Mouse (Mus musculus) liver, adult 2 months (tissue): ENCODE data around the gene Jund. TPM values are rescaled to one million over a fixed set of nuclear protein-coding genes. Genes with fewer than 3 reads are reported as not detected.
A peak's percentile ranks its signal among the peaks of the same experiment; 100 is the strongest.

Source experiments
- DNase-seq: peaks from one replicate; pipeline ENCODE4 v3.0.0-alpha.2; 2011; ENCODE audit warnings: low read depth, low spot score; ENCODE audit errors: extremely low read depth
- H3K27ac ChIP-seq: fragments of 200-500 bp; replicated peaks from 2 replicates; pipeline ENCODE4 v1.5.1; 2012; ENCODE audit warnings: low read depth, mild to moderate bottlenecking, control low read depth, inconsistent platforms, low read length; ENCODE audit not compliant: insufficient read depth
- H3K27me3 ChIP-seq: fragments of 200-500 bp; 2 replicates; pipeline ENCODE4 v1.6.1; 2012; ENCODE audit warnings: mild to moderate bottlenecking, moderate library complexity, low read length, inconsistent platforms; ENCODE audit not compliant: control insufficient read depth, insufficient read depth
- H3K36me3 ChIP-seq: fragments of 200-500 bp; 2 replicates; pipeline ENCODE4 v1.6.1; 2012; ENCODE audit warnings: low read length, inconsistent platforms; ENCODE audit not compliant: control insufficient read depth, insufficient read depth
- H3K4me1 ChIP-seq: fragments of 200-500 bp; 2 replicates; pipeline ENCODE4 v1.6.1; 2011; ENCODE audit warnings: low read length; ENCODE audit not compliant: control insufficient read depth, insufficient read depth
- H3K4me3 ChIP-seq: fragments of 200-500 bp; 2 replicates; pipeline ENCODE4 v1.5.1; 2011; ENCODE audit warnings: low read depth, mild to moderate bottlenecking, control low read depth, low read length, moderate library complexity; ENCODE audit not compliant: insufficient read depth
- H3K79me2 ChIP-seq: fragments of 200-500 bp; 2 replicates; pipeline ENCODE4 v1.6.1; 2012; ENCODE audit warnings: inconsistent platforms, mild to moderate bottlenecking, low read length, moderate library complexity; ENCODE audit not compliant: control insufficient read depth, insufficient read depth
- H3K9ac ChIP-seq: fragments of 200-500 bp; 2 replicates; pipeline ENCODE4 v1.6.1; 2012; ENCODE audit warnings: low read depth, mild to moderate bottlenecking, control low read depth, inconsistent platforms, low read length
- CTCF ChIP-seq: fragments of 200-500 bp; IDR thresholded peaks from 2 replicates; pipeline ENCODE4 v1.5.1; 2011; ENCODE audit warnings: low read depth, low read length, control low read depth
- POLR2A ChIP-seq: fragments of 200-500 bp; IDR thresholded peaks from 2 replicates; pipeline ENCODE4 v1.6.1; 2011; ENCODE audit warnings: low read length, control low read depth; ENCODE audit not compliant: insufficient read depth; ENCODE audit errors: extremely low read depth
- WGBS: fragments of 180-500 bp; shearing (Covaris S2); methylation state at CpG from one replicate; pipeline ENCODE4 v1.1.7; 2018; 5-methylcytosine and 5-hydroxymethylcytosine counted together
- polyA plus RNA-seq: library from polyadenylated mRNA; depleted of rRNA; stranded (reverse); fragments of >200 nt; gene quantifications from 2 replicates; pipeline ENCODE4 v1.2.3, GENCODE M21; 2012
- total RNA-seq: library from RNA; depleted of rRNA; stranded (reverse); fragments of >200 nt; gene quantifications from 2 replicates; pipeline ENCODE4 v1.2.3, GENCODE M21; 2014

The Jund gene
- total and polyA plus RNA-seq, 2 experiments: 26.6 to 120 TPM

DNA sequence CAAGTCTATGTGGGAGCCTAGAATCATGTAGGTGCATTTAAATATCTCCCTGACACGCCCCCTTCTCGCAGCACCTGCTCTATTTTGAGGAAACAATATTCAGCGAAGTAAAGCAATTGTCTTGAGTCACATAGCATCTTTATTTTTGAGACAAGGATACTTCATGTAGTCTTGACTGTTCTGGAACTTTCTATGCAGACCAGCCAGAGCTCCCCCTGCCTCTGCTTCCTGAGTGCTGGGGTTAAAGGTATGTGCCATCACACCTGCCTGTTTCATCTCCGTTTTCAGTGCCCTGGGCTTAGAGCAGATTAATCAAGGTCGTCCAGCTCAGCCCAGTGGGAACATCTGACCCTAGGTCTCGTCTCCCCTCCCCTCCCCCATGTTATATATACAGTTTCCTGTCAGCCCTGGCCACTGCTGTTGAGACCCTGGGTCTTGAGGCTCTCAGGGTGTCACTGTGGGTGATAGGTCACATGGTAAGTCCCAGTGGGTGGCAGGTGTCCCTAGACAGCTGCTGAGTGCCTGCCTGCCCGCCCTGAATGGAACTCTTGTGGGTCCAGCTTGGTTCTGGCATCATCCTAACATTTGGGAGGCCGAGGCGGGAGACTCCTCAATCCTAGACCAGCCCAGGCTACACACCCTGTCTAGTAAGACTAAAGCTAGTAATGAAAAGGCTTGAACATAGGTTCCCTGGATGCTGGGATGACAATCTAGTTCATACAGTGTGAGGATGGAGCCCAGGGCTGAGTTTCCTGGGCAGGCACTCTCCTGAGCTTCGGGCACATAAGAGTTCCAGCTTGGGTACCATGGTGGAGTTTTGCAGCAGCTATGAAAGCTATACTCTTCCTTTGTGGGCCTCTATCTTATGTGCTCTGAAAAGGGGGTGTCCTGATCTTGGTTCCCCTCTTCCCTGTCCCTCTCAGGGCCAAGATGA, 2.6 kb downstream of the Jund start:
- TF ChIP-seq POLR2A (no peak), CTCF (no peak)
- no peak overlapping the region for H3K9ac ChIP-seq
- H3K4me1 ChIP-seq: peaks cover 14% of the 10 kb centered on the region
- H3K27ac ChIP-seq: peak overlapping the region; percentile 34
- no peaks in the 10 kb centered on the region for H3K36me3 ChIP-seq
- no peak for DNase-seq
- 59% methylated on average over 10 of the region's 10 CpGs for WGBS
- H3K4me3 ChIP-seq: no peak overlapping the region
- H3K27me3 ChIP-seq: no peaks in the 10 kb centered on the region
- H3K79me2 ChIP-seq: peaks cover 9% of the 10 kb centered on the region; the same call in 1 of the 2 replicates

DNA sequence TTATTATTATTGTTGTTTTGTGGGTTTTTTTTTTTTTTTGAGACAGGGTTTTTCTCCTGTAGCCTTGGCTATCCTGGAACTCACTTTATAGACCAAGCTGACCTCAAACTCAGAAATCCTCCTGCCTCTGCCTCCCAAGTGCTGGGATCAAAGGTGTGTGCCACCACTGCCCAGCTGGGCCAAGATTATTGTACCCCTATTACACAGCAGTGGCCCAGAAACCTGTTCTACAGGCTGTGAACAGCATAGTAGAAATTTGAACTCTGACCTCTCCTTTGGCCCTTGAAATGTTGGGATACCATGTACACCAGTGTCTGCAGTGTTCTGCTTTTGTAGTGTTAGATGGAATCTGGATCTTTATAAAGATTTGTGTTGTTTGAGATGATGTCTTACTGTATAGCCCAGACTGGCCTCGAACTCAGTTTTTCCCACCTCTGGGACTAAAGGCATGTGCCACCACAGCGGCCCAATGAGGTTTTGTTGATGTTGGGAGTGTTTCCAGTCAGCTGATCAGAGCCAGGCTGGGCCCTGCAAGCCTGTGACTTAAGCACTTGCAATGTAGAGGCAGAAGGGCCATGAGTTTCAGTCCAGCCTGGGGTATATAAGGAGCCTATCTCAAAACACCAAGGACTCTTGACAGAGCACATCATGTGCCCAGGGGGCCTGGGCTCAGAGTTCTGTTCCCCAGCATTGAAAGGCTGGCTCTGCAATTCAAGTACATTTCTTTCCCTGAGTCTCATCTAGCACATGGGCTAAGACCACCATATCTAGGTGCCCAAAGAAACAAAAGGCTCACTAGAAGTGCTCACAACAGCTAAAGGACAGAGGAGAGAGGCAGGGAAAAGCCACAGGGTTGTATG, 3.5 kb downstream of the Jund start:
- Histone ChIP-seq H3K4me1 (peaks cover 10% of the 10 kb centered on the region), H3K4me3 (no peak overlapping the region), H3K27ac (no peak overlapping the region), H3K36me3 (no peaks in the 10 kb centered on the region), H3K9ac (no peak overlapping the region), H3K79me2 (peaks cover 9% of the 10 kb centered on the region; the same call in 1 of the 2 replicates), H3K27me3 (no peaks in the 10 kb centered on the region)
- peak; percentile 61 for DNase-seq
- no peak for TF ChIP-seq CTCF
- TF ChIP-seq POLR2A: no peak
- WGBS: 69% methylated on average over 2 of the region's 2 CpGs

DNA sequence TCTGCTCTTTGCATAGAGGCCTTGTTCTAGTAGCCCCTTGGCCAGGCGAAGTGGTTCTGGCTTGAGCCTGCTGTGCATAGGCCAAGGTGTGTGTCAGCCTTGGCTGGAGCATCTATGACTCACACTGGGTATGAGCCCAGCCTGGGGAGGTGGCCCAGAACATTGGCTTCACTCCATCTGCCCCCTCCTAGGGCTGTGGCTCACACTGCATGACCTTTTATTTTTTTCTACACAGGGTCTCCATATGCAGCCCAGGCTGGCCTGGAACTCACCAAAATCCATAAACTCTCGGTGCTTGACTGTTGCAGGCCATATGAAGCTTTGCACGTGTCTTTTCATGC, 4.1 kb downstream of the Jund start:
- DNase-seq: no peak
- H3K4me1 ChIP-seq: peaks cover 6% of the 10 kb centered on the region
- peaks cover 9% of the 10 kb centered on the region; the same call in 1 of the 2 replicates for H3K79me2 ChIP-seq
- TF ChIP-seq POLR2A (no peak), CTCF (no peak)
- H3K27me3 ChIP-seq: no peaks in the 10 kb centered on the region
- no peak overlapping the region for H3K4me3 ChIP-seq
- WGBS: 58% methylated on average over 3 of the region's 3 CpGs
- no peaks in the 10 kb centered on the region for H3K36me3 ChIP-seq
- H3K27ac ChIP-seq: no peak overlapping the region
- H3K9ac ChIP-seq: no peak overlapping the region

DNA sequence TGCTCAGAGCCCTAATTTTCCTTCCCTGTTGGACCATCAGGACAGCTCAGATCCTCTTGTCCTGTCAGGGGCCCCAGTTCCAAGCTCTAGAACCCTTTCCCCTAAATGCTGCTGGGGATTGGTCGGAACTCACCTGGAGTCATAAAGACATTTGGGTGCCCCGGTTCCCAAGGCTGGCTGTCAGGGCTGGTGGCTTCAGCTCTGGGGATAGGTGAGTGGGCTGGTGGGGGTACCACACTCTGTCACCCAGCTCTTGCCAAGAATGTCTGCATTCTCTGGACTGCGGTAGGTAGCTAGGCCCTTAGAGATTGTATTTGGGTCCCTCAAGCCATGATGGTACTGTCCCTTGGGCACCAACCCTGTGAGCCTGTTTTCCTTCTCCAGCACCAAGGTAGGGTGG, 4.5 kb downstream of the Jund start, which contains the start of gene Iqcn:
Iqcn (plus strand) TSS at position 171 of the 400 bp plus-strand sequence.
- TF ChIP-seq CTCF (no peak), POLR2A (no peak)
- 92% methylated on average over 3 of the region's 3 CpGs for WGBS
- Histone ChIP-seq H3K9ac (no peak within 1 kb of the TSS), H3K27ac (no peak within 1 kb of the TSS), H3K4me3 (no peak within 1 kb of the TSS), H3K27me3 (no peaks in the 10 kb centered on the region), H3K79me2 (peaks cover 9% of the 10 kb centered on the region; the same call in 1 of the 2 replicates), H3K4me1 (peaks cover 4% of the 10 kb centered on the region), H3K36me3 (no peaks in the 10 kb centered on the region)
- DNase-seq: no peak

DNA sequence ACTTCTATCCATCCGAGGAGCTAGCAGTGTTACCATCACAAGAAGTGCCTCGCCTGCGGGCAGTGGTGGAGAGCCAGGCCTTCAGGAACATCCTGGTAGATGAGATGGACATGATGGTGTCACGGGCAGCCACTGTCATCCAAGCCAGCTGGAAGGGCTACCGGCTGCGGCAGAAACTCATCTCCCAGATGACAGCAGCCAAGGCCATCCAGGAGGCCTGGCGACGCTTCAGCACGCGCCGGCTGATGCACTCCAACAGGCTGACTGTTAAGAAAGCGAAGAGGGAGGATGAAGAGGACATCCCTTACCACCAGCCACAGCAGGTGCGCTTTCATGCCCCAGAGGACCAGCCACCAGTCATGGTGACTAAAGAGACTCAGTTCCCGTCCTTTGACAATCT, 9.5 kb downstream of the Jund start:
- Histone ChIP-seq H3K4me1 (no peaks in the 10 kb centered on the region), H3K36me3 (no peaks in the 10 kb centered on the region), H3K79me2 (no peaks in the 10 kb centered on the region), H3K27me3 (no peaks in the 10 kb centered on the region), H3K27ac (no peak overlapping the region), H3K9ac (no peak overlapping the region), H3K4me3 (no peak overlapping the region)
- no peak for TF ChIP-seq POLR2A
- DNase-seq: no peak
- WGBS: 91% methylated on average over 14 of the region's 14 CpGs
